In genomic region chr6:50461585-50461984, GRCm38 (mm10) we compare ENCODE assay signal across 25 mouse cellular contexts.
"Had no signal": no experiment of that assay in that cellular context is flagged by ENCODE, and none has a peak within 500 bp of the region (broad histone marks: within the 10 kb centered on the region; RNA-seq: fewer than 3 reads in every experiment).

No protein-coding gene starts in this region.

- H3K4me1 ChIP-seq: heart, embryonic 15.5 days had no signal

- H3K27me3 ChIP-seq: heart, embryonic 13.5 days; heart, embryonic 15.5 days; hindbrain, embryonic 12.5 days; intestine, embryonic 15.5 days; limb, embryonic 12.5 days had no signal

- ATAC-seq: hindbrain, embryonic 16.5 days; inflammation-experienced regulatory T-cells, adult 6 months; intestine, embryonic 15.5 days; intestine, postnatal 0 days had no signal

- H3K27ac ChIP-seq: gastrocnemius, adult 2 months; heart, adult 2 months; heart, embryonic 13.5 days; heart, embryonic 15.5 days; hindbrain, embryonic 10.5 days; hindbrain, embryonic 12.5 days; hindbrain, embryonic 14.5 days; intestine, embryonic 15.5 days; layer of hippocampus, adult 2 months; limb, embryonic 10.5 days; limb, embryonic 12.5 days had no signal

- DNase-seq: gastrocnemius, adult 2 months; gastrocnemius, postnatal 10 days; gastrocnemius, postnatal 25 days; heart, adult 2 months; heart, postnatal 14 days; heart, postnatal 4 days; kidney, adult 18-20 months; kidney, adult 8-10 months; kidney, postnatal 10 days; kidney, postnatal 25 days; kidney, postnatal 4 days; liver had no signal

- H3K4me3 ChIP-seq: gastrocnemius, adult 2 months; heart, adult 2 months; heart, embryonic 13.5 days; heart, embryonic 15.5 days; hindbrain, embryonic 10.5 days; hindbrain, embryonic 12.5 days; intestine, embryonic 15.5 days; layer of hippocampus, adult 2 months; left cerebral cortex, adult 2 months; limb, embryonic 10.5 days; limb, embryonic 12.5 days had no signal
